Mouse (Mus musculus): ENCODE results near the gene Trim7.

GRCm38 (mm10) chr11:48838181-48838797 is 12.3 kb downstream of the Trim7 start:
- TF ChIP-seq GATA1 (IDR thresholded peaks at IDR 0.05; ENCODE audit: borderline replicate concordance, low read length) (no peak), CTCF (IDR thresholded peaks at IDR 0.05; ENCODE audit: low read depth, low read length) (no peak)

Measured in G1E (cell line).